Mouse (Mus musculus) MEL (cell line): ENCODE results near the gene Tubb1. TPM values are rescaled to one million over a fixed set of nuclear protein-coding genes. Genes with fewer than 3 reads are reported as not detected.

Source experiments
- DNase-seq: peaks from one replicate; pipeline ENCODE4 v3.0.0; 2011; ENCODE audit warnings: low read depth, low spot score
- H3K27ac ChIP-seq: 2 replicates; pipeline ENCODE4 v1.5.1; 2012; ENCODE audit warnings: low read depth, mild to moderate bottlenecking, control low read depth, low read length, moderate library complexity; ENCODE audit not compliant: control insufficient read depth
- H3K27me3 ChIP-seq, 2 experiments: fragments of 150-350 bp in 1 of 2; sonication (generic) in 1 of 2; 2 replicates each; pipeline ENCODE4 v1.6.1; 2012; ENCODE audit warnings: low read length in 2 of 2, mild to moderate bottlenecking in 2 of 2, improper control_type of control experiment in 1 of 2, moderate library complexity in 1 of 2; ENCODE audit not compliant: insufficient read depth in 2 of 2, control insufficient read depth in 1 of 2
- H3K36me3 ChIP-seq, 2 experiments: 2 replicates each; pipeline ENCODE4 v1.6.1; 2012 to 2014; ENCODE audit warnings: low read length in 2 of 2, improper control_type of control experiment in 1 of 2, inconsistent platforms in 1 of 2, mild to moderate bottlenecking in 1 of 2; ENCODE audit not compliant: insufficient read depth in 2 of 2, control insufficient read depth in 1 of 2
- H3K4me1 ChIP-seq, 2 experiments: fragments of 150-350 bp in 1 of 2; sonication (generic) in 1 of 2; 2 replicates each; pipeline ENCODE4 v1.6.1; 2012; ENCODE audit warnings: low read length in 2 of 2, improper control_type of control experiment in 1 of 2, mild to moderate bottlenecking in 1 of 2; ENCODE audit not compliant: insufficient read depth in 2 of 2, control insufficient read depth in 1 of 2
- H3K4me3 ChIP-seq, 2 experiments: fragments of 150-350 bp in 1 of 2; sonication (generic) in 1 of 2; 2 replicates each; pipeline ENCODE4 v1.5.1; 2012; ENCODE audit warnings: low read depth in 2 of 2, low read length in 2 of 2, mild to moderate bottlenecking in 2 of 2, moderate library complexity in 2 of 2, control low read depth in 1 of 2, improper control_type of control experiment in 1 of 2; ENCODE audit not compliant: control insufficient read depth in 1 of 2, insufficient read depth in 1 of 2
- H3K79me2 ChIP-seq: 2 replicates; pipeline ENCODE4 v1.6.1; 2012; ENCODE audit warnings: mild to moderate bottlenecking, low read length, moderate library complexity; ENCODE audit not compliant: control insufficient read depth, poor library complexity, insufficient read depth
- H3K9ac ChIP-seq: 2 replicates; pipeline ENCODE4 v1.6.1; 2012; ENCODE audit warnings: low read depth, mild to moderate bottlenecking, control low read depth, low read length, moderate library complexity; ENCODE audit not compliant: control insufficient read depth, poor library complexity, severe bottlenecking
- H3K9me3 ChIP-seq: fragments of 150-350 bp; sonication (generic); replicated peaks from 2 replicates; pipeline ENCODE4 v1.6.1; 2012; ENCODE audit warnings: mild to moderate bottlenecking, low read length, improper control_type of control experiment, moderate library complexity; ENCODE audit not compliant: insufficient read depth
- BHLHE40 ChIP-seq: IDR thresholded peaks from 2 replicates; pipeline ENCODE4 v1.6.1; 2012; ENCODE audit warnings: low read depth, mild to moderate bottlenecking, inconsistent platforms, low read length, improper control_type of control experiment, borderline replicate concordance
- CHD1 ChIP-seq: IDR thresholded peaks from 2 replicates; pipeline ENCODE4 v1.6.1; 2012; ENCODE audit warnings: low read depth, mild to moderate bottlenecking, inconsistent platforms, low read length, improper control_type of control experiment
- CHD2 ChIP-seq: IDR thresholded peaks from 2 replicates; pipeline ENCODE4 v1.6.1; 2011; ENCODE audit warnings: low read length, improper control_type of control experiment
- ELF1 ChIP-seq: IDR thresholded peaks from 2 replicates; pipeline ENCODE4 v1.6.1; 2014; ENCODE audit warnings: low read depth, mild to moderate bottlenecking, inconsistent platforms, low read length, improper control_type of control experiment, moderate library complexity
- EP300 ChIP-seq, 2 experiments: IDR thresholded peaks; 2 replicates each; pipeline ENCODE4 v1.6.1; 2011; ENCODE audit warnings: improper control_type of control experiment in 2 of 2, low read length in 2 of 2, low read depth in 1 of 2, mild to moderate bottlenecking in 1 of 2
- ETS1 ChIP-seq: IDR thresholded peaks from 2 replicates; pipeline ENCODE4 v1.6.1; 2012; ENCODE audit warnings: low read depth, mild to moderate bottlenecking, inconsistent platforms, low read length, improper control_type of control experiment, moderate library complexity
- GABPA ChIP-seq: IDR thresholded peaks from 2 replicates; pipeline ENCODE4 v1.6.1; 2012; ENCODE audit warnings: low read depth, mild to moderate bottlenecking, inconsistent platforms, low read length, improper control_type of control experiment, moderate library complexity
- JUND ChIP-seq: IDR thresholded peaks from 2 replicates; pipeline ENCODE4 v1.6.1; 2011; ENCODE audit warnings: low read depth, mild to moderate bottlenecking, improper control_type of control experiment, low read length
- MAX ChIP-seq: IDR thresholded peaks from 2 replicates; pipeline ENCODE4 v1.6.1; 2011; ENCODE audit warnings: low read length, improper control_type of control experiment
- MXI1 ChIP-seq: IDR thresholded peaks from 2 replicates; pipeline ENCODE4 v1.6.1; 2011; ENCODE audit warnings: mild to moderate bottlenecking, low read depth, low read length, improper control_type of control experiment
- MYB ChIP-seq: IDR thresholded peaks from 2 replicates; pipeline ENCODE4 v1.6.1; 2011; ENCODE audit warnings: mild to moderate bottlenecking, low read depth, low read length, improper control_type of control experiment
- MYC ChIP-seq: IDR thresholded peaks from 2 replicates; pipeline ENCODE4 v1.6.1; 2011; ENCODE audit warnings: low read depth, mild to moderate bottlenecking, low read length, improper control_type of control experiment, moderate library complexity
- NELFE ChIP-seq: IDR thresholded peaks from 2 replicates; pipeline ENCODE4 v1.6.1; 2011; ENCODE audit warnings: low read depth, low read length, improper control_type of control experiment
- NRF1 ChIP-seq: IDR thresholded peaks from 2 replicates; pipeline ENCODE4 v1.6.1; 2014; ENCODE audit warnings: low read depth, mild to moderate bottlenecking, inconsistent platforms, low read length, improper control_type of control experiment, moderate library complexity; ENCODE audit not compliant: poor library complexity, insufficient read depth, severe bottlenecking
- POLR2A ChIP-seq, 2 experiments: IDR thresholded peaks; 2 replicates each; pipeline ENCODE4 v1.6.1; 2011 to 2012; ENCODE audit warnings: low read length in 2 of 2, mild to moderate bottlenecking in 2 of 2, control low read depth in 1 of 2, improper control_type of control experiment in 1 of 2, low read depth in 1 of 2, moderate library complexity in 1 of 2; ENCODE audit not compliant: control insufficient read depth in 1 of 2, insufficient read depth in 1 of 2, poor library complexity in 1 of 2
- POLR2AphosphoS5 ChIP-seq: IDR thresholded peaks from 2 replicates; pipeline ENCODE4 v1.6.1; 2012; ENCODE audit warnings: low read depth, borderline replicate concordance, mild to moderate bottlenecking, inconsistent platforms, low read length, moderate library complexity, mixed read lengths
- RAD21 ChIP-seq: IDR thresholded peaks from 2 replicates; pipeline ENCODE4 v1.6.1; 2011; ENCODE audit warnings: mild to moderate bottlenecking, low read depth, low read length, improper control_type of control experiment
- RCOR1 ChIP-seq: IDR thresholded peaks from 2 replicates; pipeline ENCODE4 v1.6.1; 2012; ENCODE audit warnings: low read depth, mild to moderate bottlenecking, inconsistent platforms, low read length, improper control_type of control experiment
- TBP ChIP-seq: IDR thresholded peaks from 2 replicates; pipeline ENCODE4 v1.8.0; 2011; ENCODE audit warnings: low read depth, low read length, improper control_type of control experiment
- TCF12 ChIP-seq: IDR thresholded peaks from 2 replicates; pipeline ENCODE4 v1.6.1; 2014; ENCODE audit warnings: low read depth, mild to moderate bottlenecking, inconsistent platforms, low read length, improper control_type of control experiment, moderate library complexity
- USF2 ChIP-seq, 2 experiments: IDR thresholded peaks; 2 replicates each; pipeline ENCODE4 v1.6.1; 2011 to 2012; ENCODE audit warnings: improper control_type of control experiment in 2 of 2, low read length in 2 of 2, borderline replicate concordance in 1 of 2, inconsistent platforms in 1 of 2, low read depth in 1 of 2, mild to moderate bottlenecking in 1 of 2; ENCODE audit not compliant: insufficient read depth in 1 of 2
- ZC3H11A ChIP-seq: IDR thresholded peaks from 2 replicates; pipeline ENCODE4 v1.6.1; 2012; ENCODE audit warnings: low read depth, mild to moderate bottlenecking, inconsistent platforms, low read length, improper control_type of control experiment
- ZKSCAN1 ChIP-seq: IDR thresholded peaks from 2 replicates; pipeline ENCODE4 v1.6.1; 2012; ENCODE audit warnings: low read depth, mild to moderate bottlenecking, inconsistent platforms, low read length, improper control_type of control experiment, moderate library complexity
- ZNF384 ChIP-seq: IDR thresholded peaks from 2 replicates; pipeline ENCODE4 v1.6.1; 2012; ENCODE audit warnings: low read depth, mild to moderate bottlenecking, inconsistent platforms, low read length, improper control_type of control experiment
- polyA plus RNA-seq, 2 experiments: library from polyadenylated mRNA; stranded (reverse) in 1 of 2; unstranded in 1 of 2; fragments of >175 nt in 1 of 2; fragments of >200 nt in 1 of 2; gene quantifications; 2 replicates each; pipeline versions ENCODE4 v1.2.1 to v1.2.4; 2012; ENCODE audit warnings: low replicate concordance in 2 of 2, low read depth in 1 of 2; ENCODE audit not compliant: insufficient read length in 2 of 2, insufficient read depth in 1 of 2, missing spikeins in 1 of 2
- total RNA-seq: library from RNA; depleted of rRNA; stranded (reverse); fragments of 300-350 nt; gene quantifications from 2 replicates; pipeline ENCODE4 v1.2.3, GENCODE M21; 2012

Gene Tubb1
- total and polyA plus RNA-seq, 3 experiments: 2.6 to 3.1 TPM; not detected in 1

DNA sequence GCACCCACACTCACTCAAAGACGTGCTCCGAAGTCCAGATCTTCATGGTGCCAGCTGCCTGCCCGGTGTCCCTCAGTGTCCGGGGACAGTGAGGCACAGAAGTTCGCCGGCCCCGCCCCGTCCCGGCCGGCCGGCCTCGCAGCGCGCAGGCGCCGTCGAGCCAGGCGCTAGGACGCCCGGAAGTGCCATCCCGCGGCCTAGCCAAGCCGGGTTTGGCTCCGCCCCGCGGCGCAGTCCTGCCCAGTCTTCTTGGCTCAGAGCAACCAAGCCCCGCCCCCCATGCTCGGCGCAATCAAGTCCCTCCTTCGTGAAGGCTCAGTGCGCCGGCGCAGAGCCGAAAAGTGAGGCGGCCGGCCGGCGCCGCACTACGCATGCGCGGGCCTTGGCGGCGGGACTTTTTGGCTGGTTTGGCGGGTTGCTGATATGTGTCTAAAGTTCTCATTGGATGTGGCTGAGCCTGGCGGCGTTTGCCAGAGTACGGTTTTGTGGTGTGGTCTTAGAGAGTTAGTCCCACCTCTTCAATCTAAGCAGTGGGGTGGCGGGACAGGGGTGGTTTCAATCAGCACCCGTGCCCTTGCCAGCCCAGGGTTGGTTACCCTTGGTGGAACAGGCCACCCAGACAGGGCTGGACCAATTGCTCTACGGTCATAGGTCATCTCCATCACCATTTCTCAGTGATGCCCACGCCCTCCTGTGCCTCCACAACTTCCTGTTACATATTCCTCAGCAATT, 22.5 kb downstream of the Tubb1 start, which contains the start of gene Prelid3b (continued):
- TF ChIP-seq POLR2AphosphoS5 (no peak), MYB (no peak), ZNF384 (no peak), RCOR1 (no peak), JUND (no peak), USF2 (IDR thresholded peaks at IDR 0.05; ENCODE audit: borderline replicate concordance in 1 of 2, insufficient read depth in 1 of 2, low read depth in 1 of 2, low read length in 2 of 2) (no peak), EP300 (IDR thresholded peaks at IDR 0.05; ENCODE audit: low read depth in 1 of 2, low read length in 2 of 2) (no peak), MXI1 (no peak), BHLHE40 (no peak), NELFE (peak; percentile 75), TCF12 (peak; percentile 42), ETS1 (no peak), TBP (peak; percentile 61; the same call in 1 of the 2 replicates), ZC3H11A (no peak), CHD1 (no peak), NRF1 (peak; percentile 100), MYC (no peak), RAD21 (no peak), ZKSCAN1 (no peak), ELF1 (peak; percentile 95), POLR2A (IDR thresholded peaks at IDR 0.05; ENCODE audit: control insufficient read depth in 1 of 2, insufficient read depth in 1 of 2, low read depth in 1 of 2, low read length in 2 of 2, poor library complexity in 1 of 2) (peak in 1 of 2 experiments; percentile 85; a peak in 2 of 4 replicates)

DNA sequence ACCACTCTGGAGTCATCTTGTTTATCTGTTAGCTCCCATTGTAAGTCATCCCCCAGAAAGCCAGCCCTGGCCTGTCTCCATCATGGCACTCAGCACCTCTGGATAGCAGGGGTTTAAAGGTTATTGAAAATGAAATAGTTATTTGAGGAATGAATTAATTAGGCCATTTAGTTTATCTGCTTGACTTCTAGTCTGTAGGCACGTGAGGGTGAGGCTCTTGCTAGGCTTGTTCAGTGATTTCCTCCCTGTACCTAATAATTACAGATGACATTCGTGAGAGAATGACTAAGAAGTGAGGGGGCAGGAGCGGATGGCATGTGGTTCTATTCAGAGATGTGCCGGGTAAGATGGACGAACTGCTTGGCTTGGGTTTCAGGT, 23.0 kb downstream of the Tubb1 start:
- Histone ChIP-seq H3K4me3 (peak overlapping the region; percentile 41 to 52), H3K27ac (peak overlapping the region; percentile 85), H3K9ac (peak overlapping the region; percentile 62), H3K27me3 (no peaks in the 10 kb centered on the region), H3K36me3 (peaks cover 0 to 36% of the 10 kb centered on the region in 2 experiments; a peak in 2 of 4 replicates), H3K4me1 (peaks cover 12 to 34% of the 10 kb centered on the region in 2 experiments), H3K9me3 (no peaks in the 10 kb centered on the region), H3K79me2 (peaks cover 37% of the 10 kb centered on the region)
- TF ChIP-seq GABPA (no peak), BHLHE40 (peak; percentile 50; the same call in 1 of the 2 replicates), EP300 (IDR thresholded peaks at IDR 0.05; ENCODE audit: low read depth in 1 of 2, low read length in 2 of 2) (0 out of 4 replicates have a peak, but pooled peaks of 1 of the 2 experiments have one; percentile 4), POLR2AphosphoS5 (no peak), MAX (0 out of 2 replicates have a peak, but pooled peaks have one; percentile 11), ZKSCAN1 (no peak), CHD2 (no peak)
- no peak for DNase-seq
